Mouse (Mus musculus) midbrain, embryonic 16.5 days (tissue): Measurements from ENCODE around the gene Mylk3. TPM values are rescaled to one million over a fixed set of nuclear protein-coding genes. Genes with fewer than 3 reads are reported as not detected.

ENCODE experiments used
- ATAC-seq: fragments of 200-750 bp; cut with Nextera tagmentation; 2 replicates; pipeline ENCODE4 v1.8.0; 2017; ENCODE audit warnings: moderate TSS enrichment
- H3K27ac ChIP-seq: fragments of 300-500 bp; sonication (generic); 2 replicates; pipeline ENCODE4 v1.5.1; 2014; ENCODE audit warnings: mild to moderate bottlenecking, low read length, mixed read lengths
- H3K27me3 ChIP-seq: fragments of 300-500 bp; sonication (generic); 2 replicates; pipeline ENCODE4 v1.6.1; 2014; ENCODE audit warnings: low read depth, low read length, mixed read lengths; ENCODE audit not compliant: control insufficient read depth, insufficient read depth
- H3K36me3 ChIP-seq: fragments of 300-500 bp; sonication (generic); 2 replicates; pipeline ENCODE4 v1.6.1; 2014; ENCODE audit warnings: mild to moderate bottlenecking, low read length, moderate library complexity, mixed read lengths; ENCODE audit not compliant: control insufficient read depth, insufficient read depth
- H3K4me1 ChIP-seq: fragments of 300-500 bp; sonication (generic); 2 replicates; pipeline ENCODE4 v1.6.1; 2014; ENCODE audit warnings: mild to moderate bottlenecking, low read length, mixed read lengths; ENCODE audit not compliant: control insufficient read depth, insufficient read depth
- H3K4me2 ChIP-seq: fragments of 300-500 bp; sonication (generic); 2 replicates; pipeline ENCODE4 v1.6.1; 2014; ENCODE audit warnings: mild to moderate bottlenecking, low read length, mixed read lengths
- H3K4me3 ChIP-seq: fragments of 300-500 bp; sonication (generic); 2 replicates; pipeline ENCODE4 v1.5.1; 2014; ENCODE audit warnings: low read depth, mild to moderate bottlenecking, low read length, moderate library complexity, mixed read lengths
- H3K9ac ChIP-seq: fragments of 300-500 bp; sonication (generic); 2 replicates; pipeline ENCODE4 v1.6.1; 2014; ENCODE audit warnings: low read depth, low read length, mixed read lengths
- H3K9me3 ChIP-seq: fragments of 300-500 bp; sonication (generic); replicated peaks from 2 replicates; pipeline ENCODE4 v1.6.1; 2014; ENCODE audit warnings: mild to moderate bottlenecking, low read length, mixed read lengths; ENCODE audit not compliant: control insufficient read depth, poor library complexity, severe bottlenecking
- WGBS: fragments of 180-500 bp; shearing (Covaris S2); extraction: QIAGEN DNeasy Blood & Tissue Kit; methylation state at CpG from one replicate; pipeline ENCODE4 v1.1.7; 2014; 5-methylcytosine and 5-hydroxymethylcytosine counted together
- polyA plus RNA-seq: library from polyadenylated mRNA; unstranded; fragments of >200 nt; fragmentation: Nextera tagmentation; extraction: Ambion mirVana; gene quantifications from 2 replicates; pipeline ENCODE4 v1.2.1, GENCODE M21; 2015

Gene Mylk3
- polyA plus RNA-seq, 1 experiment from 2014 or later: 0.36 TPM

DNA sequence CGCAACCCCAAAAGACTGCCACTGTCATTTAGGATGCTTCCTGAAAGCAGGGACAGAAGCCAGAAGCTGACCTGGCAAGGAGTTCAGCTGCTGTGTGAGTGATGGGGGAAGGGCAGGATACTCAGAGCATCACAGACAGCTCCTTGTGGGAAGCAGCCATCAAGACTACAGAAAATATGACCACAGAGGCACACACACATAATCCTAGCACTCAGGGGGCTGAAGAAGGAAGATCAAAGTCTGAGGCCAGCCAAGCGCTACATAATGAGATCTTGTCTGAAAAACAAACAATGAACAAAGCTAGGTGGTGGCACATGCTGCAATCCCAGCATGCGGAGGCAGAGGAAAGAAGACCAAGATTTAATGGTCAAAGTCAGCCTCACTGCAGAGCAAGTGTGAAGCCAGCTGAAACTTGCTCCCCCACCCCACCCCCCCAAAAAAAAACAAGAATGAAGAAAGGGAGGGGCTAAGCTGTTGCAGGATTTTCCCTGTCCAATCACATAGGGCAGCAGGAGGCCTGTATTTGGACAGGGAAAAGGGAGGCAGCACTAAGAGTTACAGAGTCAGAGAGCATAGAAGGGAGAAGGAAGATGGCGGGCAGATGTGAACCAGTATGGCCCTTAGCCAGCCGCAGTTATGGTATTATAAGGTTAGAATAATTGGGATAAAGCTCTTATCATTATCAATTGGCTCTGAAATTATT lies 46.1 kb downstream of the Mylk3 start:
- H3K9me3 ChIP-seq: no peaks in the 10 kb centered on the region
- no peaks in the 10 kb centered on the region for H3K36me3 ChIP-seq
- no peak overlapping the region for H3K4me3 ChIP-seq
- H3K4me1 ChIP-seq: no peaks in the 10 kb centered on the region
- H3K27ac ChIP-seq: no peak overlapping the region
- no peak overlapping the region for H3K9ac ChIP-seq
- H3K27me3 ChIP-seq: no peaks in the 10 kb centered on the region
- ATAC-seq: no peak
- no peak overlapping the region for H3K4me2 ChIP-seq
- WGBS: 61% methylated on average over 5 of the region's 5 CpGs

DNA sequence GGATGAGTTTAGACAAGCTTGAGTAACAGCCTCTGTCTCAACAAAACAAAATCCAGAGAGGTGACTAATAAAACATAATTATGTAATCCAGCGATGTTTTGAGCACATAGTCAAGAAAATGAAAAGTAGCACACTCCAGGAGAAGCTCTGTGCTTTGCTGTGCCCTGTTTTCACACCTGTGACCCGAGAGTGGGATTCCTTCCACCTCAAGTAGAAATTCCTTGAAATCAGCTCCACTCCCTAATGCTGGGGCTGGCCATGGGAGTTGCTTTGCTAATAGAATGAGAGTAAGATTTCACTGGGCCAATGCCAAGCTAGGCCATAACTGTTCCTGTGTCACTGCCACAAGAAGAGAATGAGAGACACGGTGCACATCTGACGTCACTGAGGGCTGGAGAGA lies 48.5 kb downstream of the Mylk3 start:
- WGBS: 89% methylated on average over 4 of the region's 4 CpGs
- H3K4me3 ChIP-seq: no peak overlapping the region
- ATAC-seq: no peak
- H3K27me3 ChIP-seq: no peaks in the 10 kb centered on the region
- H3K36me3 ChIP-seq: no peaks in the 10 kb centered on the region
- no peaks in the 10 kb centered on the region for H3K9me3 ChIP-seq
- H3K4me1 ChIP-seq: no peaks in the 10 kb centered on the region
- H3K27ac ChIP-seq: no peak overlapping the region
- H3K4me2 ChIP-seq: no peak overlapping the region
- no peak overlapping the region for H3K9ac ChIP-seq

DNA sequence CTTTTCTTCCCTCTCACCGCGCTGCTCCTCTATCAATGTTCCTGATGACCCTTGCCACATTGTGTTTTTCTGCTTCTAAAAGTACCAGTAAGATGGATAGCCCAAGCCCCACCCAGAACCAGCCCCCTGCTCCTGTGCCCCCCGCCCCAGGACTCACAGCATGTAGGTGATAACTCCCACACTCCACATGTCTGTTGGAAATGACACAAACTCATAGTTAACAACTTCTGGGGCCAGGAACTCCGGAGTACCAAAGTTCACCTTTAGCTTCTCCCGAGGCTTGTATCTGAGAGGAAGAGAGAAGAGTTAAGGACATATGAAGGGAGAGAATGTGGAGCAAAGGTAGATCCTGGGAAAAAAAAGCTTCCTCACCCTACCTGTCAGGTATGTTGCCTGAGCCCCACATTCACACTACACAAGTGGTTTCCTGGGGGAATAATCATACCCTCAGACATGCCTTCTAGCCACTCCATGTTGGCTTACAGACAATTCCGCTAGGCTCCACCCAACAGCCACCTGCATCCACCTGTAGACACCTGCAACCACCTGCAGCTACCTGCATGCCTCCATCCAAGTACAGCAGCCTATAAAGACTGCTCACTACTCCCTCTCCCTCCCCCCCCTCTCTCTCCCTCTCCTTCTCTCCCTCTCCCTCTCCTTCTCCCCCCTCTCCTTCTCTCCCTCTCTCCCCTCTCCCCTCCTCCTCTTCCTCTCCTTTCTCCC lies 49.8 kb downstream of the Mylk3 start:
- Histone ChIP-seq H3K4me2 (no peak overlapping the region), H3K36me3 (no peaks in the 10 kb centered on the region), H3K9ac (no peak overlapping the region), H3K9me3 (no peaks in the 10 kb centered on the region), H3K27ac (no peak overlapping the region), H3K4me1 (no peaks in the 10 kb centered on the region), H3K4me3 (no peak overlapping the region), H3K27me3 (no peaks in the 10 kb centered on the region)
- WGBS: 86% methylated on average over 6 of the region's 6 CpGs
- ATAC-seq: no peak

DNA sequence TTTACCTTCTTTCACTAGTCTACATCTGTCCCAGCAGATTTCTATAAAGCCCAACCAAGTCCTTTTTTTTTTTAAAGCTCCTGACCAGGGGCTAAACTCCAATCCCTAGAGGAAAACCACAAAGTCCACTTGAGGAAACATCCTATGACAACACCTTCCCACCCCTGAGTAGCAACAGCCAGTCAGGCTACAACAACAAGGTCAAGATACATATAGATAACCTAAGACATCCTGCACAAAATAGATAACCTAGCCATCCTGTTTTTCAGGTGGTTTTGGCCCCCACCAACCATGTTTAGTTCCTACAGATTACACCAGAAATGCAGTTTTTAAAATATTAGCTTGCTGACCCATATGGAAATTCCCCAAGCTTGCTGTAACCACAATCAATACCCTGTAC lies 51.0 kb downstream of the Mylk3 start:
- Histone ChIP-seq H3K4me2 (no peak overlapping the region), H3K9me3 (no peaks in the 10 kb centered on the region), H3K4me3 (no peak overlapping the region), H3K27ac (no peak overlapping the region), H3K36me3 (no peaks in the 10 kb centered on the region), H3K27me3 (no peaks in the 10 kb centered on the region), H3K9ac (no peak overlapping the region), H3K4me1 (no peaks in the 10 kb centered on the region)
- ATAC-seq: no peak

- H3K27me3 ChIP-seq: no peaks in the 10 kb centered on the region
- no peaks in the 10 kb centered on the region for H3K9me3 ChIP-seq
- H3K27ac ChIP-seq: no peak overlapping the region
- ATAC-seq: no peak
- H3K4me1 ChIP-seq: no peaks in the 10 kb centered on the region
- no peaks in the 10 kb centered on the region for H3K36me3 ChIP-seq
- H3K4me3 ChIP-seq: no peak overlapping the region
- 50% methylated on average over 1 of the region's 1 CpGs for WGBS
- H3K9ac ChIP-seq: no peak overlapping the region
- H3K4me2 ChIP-seq: no peak overlapping the region
These were observed 56.6 kb downstream of the Mylk3 start for GRCm38 (mm10) chr8:85329506-85329905.

- no peak overlapping the region for H3K4me3 ChIP-seq
- 81% methylated on average over 9 of the region's 9 CpGs for WGBS
- no peak overlapping the region for H3K9ac ChIP-seq
- H3K36me3 ChIP-seq: no peaks in the 10 kb centered on the region
- H3K4me2 ChIP-seq: no peak overlapping the region
- H3K27me3 ChIP-seq: no peaks in the 10 kb centered on the region
- H3K4me1 ChIP-seq: no peaks in the 10 kb centered on the region
- no peak for ATAC-seq
- no peaks in the 10 kb centered on the region for H3K9me3 ChIP-seq
- H3K27ac ChIP-seq: no peak overlapping the region
These were observed 59.1 kb downstream of the Mylk3 start for GRCm38 (mm10) chr8:85327036-85327435.

- no peak overlapping the region for H3K27ac ChIP-seq
- 82% methylated on average over 3 of the region's 3 CpGs for WGBS
- no peak overlapping the region for H3K4me2 ChIP-seq
- no peak overlapping the region for H3K9ac ChIP-seq
- no peaks in the 10 kb centered on the region for H3K36me3 ChIP-seq
- H3K4me1 ChIP-seq: no peaks in the 10 kb centered on the region
- no peaks in the 10 kb centered on the region for H3K27me3 ChIP-seq
- peaks cover 4% of the 10 kb centered on the region; the same call in 1 of the 2 replicates for H3K9me3 ChIP-seq
- ATAC-seq: no peak
- no peak overlapping the region for H3K4me3 ChIP-seq
These were observed 63.1 kb downstream of the Mylk3 start for GRCm38 (mm10) chr8:85323084-85323483.

DNA sequence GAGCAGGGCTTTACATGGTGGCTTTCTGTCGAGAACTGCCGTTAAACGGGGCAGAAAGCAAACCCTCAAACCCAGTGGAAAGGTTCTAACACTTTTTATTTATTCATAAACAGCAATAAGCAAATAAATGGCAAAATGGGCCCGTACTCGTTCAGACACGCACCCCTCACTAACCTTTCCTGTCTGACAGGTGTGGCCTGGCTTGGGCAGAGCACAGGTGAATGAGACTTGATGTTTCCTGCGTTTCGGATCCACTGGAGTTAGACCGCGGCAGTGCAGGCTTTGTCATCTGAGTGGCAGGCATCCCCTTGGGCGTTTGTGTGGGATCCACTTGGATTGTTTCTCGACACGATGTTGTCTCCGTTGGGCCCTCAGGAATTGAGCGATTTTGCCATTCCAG lies 64.2 kb downstream of the Mylk3 start:
- Histone ChIP-seq H3K9ac (no peak overlapping the region), H3K36me3 (no peaks in the 10 kb centered on the region), H3K27ac (no peak overlapping the region), H3K9me3 (peaks cover 5% of the 10 kb centered on the region; the same call in 1 of the 2 replicates), H3K4me3 (no peak overlapping the region), H3K4me1 (no peaks in the 10 kb centered on the region), H3K27me3 (no peaks in the 10 kb centered on the region), H3K4me2 (no peak overlapping the region)
- WGBS: 92% methylated on average over 15 of the region's 15 CpGs
- ATAC-seq: no peak

DNA sequence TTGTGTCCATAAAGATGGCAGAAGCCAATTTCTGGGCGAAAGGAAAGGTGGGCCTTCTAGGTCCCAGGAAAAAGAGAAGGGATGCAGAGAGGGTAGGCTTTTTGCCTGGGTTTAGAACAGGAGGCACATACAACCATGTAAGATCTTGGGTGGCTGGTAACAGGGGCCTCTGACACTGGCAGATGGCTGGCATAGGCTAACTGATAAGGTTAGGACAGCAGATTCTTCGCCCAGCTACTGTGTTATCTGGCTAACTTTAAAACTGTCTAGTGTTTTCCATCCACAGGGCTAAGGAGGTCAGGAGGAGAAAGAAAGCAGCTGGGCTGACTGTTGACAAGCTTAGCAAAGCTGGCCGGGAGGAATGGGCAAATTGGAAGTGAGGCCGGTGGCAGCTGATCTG lies 67.6 kb downstream of the Mylk3 start:
- H3K4me3 ChIP-seq: no peak overlapping the region
- no peak for ATAC-seq
- no peaks in the 10 kb centered on the region for H3K36me3 ChIP-seq
- no peak overlapping the region for H3K4me2 ChIP-seq
- no peaks in the 10 kb centered on the region for H3K27me3 ChIP-seq
- H3K4me1 ChIP-seq: no peaks in the 10 kb centered on the region
- no peak overlapping the region for H3K9ac ChIP-seq
- H3K27ac ChIP-seq: no peak overlapping the region
- 92% methylated on average over 4 of the region's 4 CpGs for WGBS
- H3K9me3 ChIP-seq: peaks cover 5% of the 10 kb centered on the region; the same call in 1 of the 2 replicates
